In genomic region chr2:166713690-166714426, GRCm38 (mm10) we compare ENCODE assay signal across 8 mouse cellular contexts. TPM values are rescaled to one million over a fixed set of nuclear protein-coding genes. Genes with fewer than 3 reads are reported as not detected.
DNase-seq lines count a peak whose midpoint lies in the region; ATAC-seq and TF ChIP-seq lines count a peak whose summit lies in the region.

TSS of gene Prex1 (minus strand) at chr2:166713832.

- no peak for TF ChIP-seq EP300 in liver, postnatal 0 days (IDR thresholded peaks at IDR 0.05; ENCODE audit: low read depth)

- intact Hi-C loops in heart, postnatal 25 days (cut with DNase I): loop anchor here (5.0 kb wide), 2 partner anchors 63 to 107 kb away; no protein-coding TSS in a partner anchor

- H3K9ac ChIP-seq in forebrain, embryonic 16.5 days (replicated peaks; ENCODE audit: low read depth, low read length): peak within 1 kb of the TSS; percentile 78
- H3K9ac ChIP-seq in liver, postnatal 0 days (replicated peaks): peak within 1 kb of the TSS; percentile 88
- H3K9ac ChIP-seq in neural tube, embryonic 13.5 days: peak within 1 kb of the TSS; percentile 80

- H3K27ac ChIP-seq in cerebellum, adult 2 months (ENCODE audit: insufficient read depth, low read length): no peak within 1 kb of the TSS
- peak within 1 kb of the TSS; percentile 75 for H3K27ac ChIP-seq in forebrain, embryonic 16.5 days (ENCODE audit: low read length)
- peak within 1 kb of the TSS; percentile 87 for H3K27ac ChIP-seq in liver, postnatal 0 days (ENCODE audit: low read depth)
- peak within 1 kb of the TSS; percentile 77 for H3K27ac ChIP-seq in neural tube, embryonic 13.5 days (replicated peaks)

- peak within 1 kb of the TSS; percentile 79 for H3K4me2 ChIP-seq in forebrain, embryonic 16.5 days (ENCODE audit: low read length)
- H3K4me2 ChIP-seq in liver, postnatal 0 days (ENCODE audit: low read depth, low read length): peak within 1 kb of the TSS; percentile 99
- H3K4me2 ChIP-seq in neural tube, embryonic 13.5 days: peak within 1 kb of the TSS; percentile 76

- peak; percentile 78 for DNase-seq in G1E (ENCODE audit: low spot score)
- DNase-seq in cerebellum, adult 2 months: peak; percentile 89 to 90
- peak; percentile 92 for DNase-seq in heart, postnatal 25 days (ENCODE audit: low spot score)
- peak; percentile 97 for DNase-seq in layer of hippocampus, adult 11-12 months (ENCODE audit: low spot score)
- DNase-seq in liver, postnatal 0 days: peak; percentile 100
- peak; percentile 95 for DNase-seq in telencephalon, adult 2 months (ENCODE audit: low read depth, low spot score)

- no peaks in the 10 kb centered on the region for H3K36me3 ChIP-seq in G1E (replicated peaks)
- no peaks in the 10 kb centered on the region for H3K36me3 ChIP-seq in forebrain, embryonic 16.5 days (ENCODE audit: control insufficient read depth, insufficient read depth)
- H3K36me3 ChIP-seq in liver, postnatal 0 days (replicated peaks; ENCODE audit: insufficient read depth, low read length): no peaks in the 10 kb centered on the region
- no peaks in the 10 kb centered on the region for H3K36me3 ChIP-seq in neural tube, embryonic 13.5 days

- H3K9me3 ChIP-seq in G1E (replicated peaks): peaks cover 5% of the 10 kb centered on the region
- H3K9me3 ChIP-seq in forebrain, embryonic 16.5 days (ENCODE audit: control insufficient read depth, low read length): no peaks in the 10 kb centered on the region
- no peaks in the 10 kb centered on the region for H3K9me3 ChIP-seq in liver, postnatal 0 days (ENCODE audit: low read length)
- H3K9me3 ChIP-seq in neural tube, embryonic 13.5 days: no peaks in the 10 kb centered on the region

- peak within 1 kb of the TSS; percentile 76 for H3K4me3 ChIP-seq in G1E (ENCODE audit: low read depth, low read length)
- H3K4me3 ChIP-seq in cerebellum, adult 2 months (replicated peaks; ENCODE audit: insufficient read depth, low read depth, low read length): peak within 1 kb of the TSS; percentile 60
- H3K4me3 ChIP-seq in forebrain, embryonic 16.5 days (replicated peaks; ENCODE audit: low read length): peak within 1 kb of the TSS; percentile 76
- peak within 1 kb of the TSS; percentile 94 for H3K4me3 ChIP-seq in liver, postnatal 0 days (ENCODE audit: low read depth, low read length)
- peak within 1 kb of the TSS; percentile 68 for H3K4me3 ChIP-seq in neural tube, embryonic 13.5 days

- peak; percentile 89 for ATAC-seq in G1E (ENCODE audit: extremely low read depth, insufficient number of reproducible peaks, low FRiP score, poor library complexity, severe bottlenecking)
- ATAC-seq in forebrain, embryonic 16.5 days: peak; percentile 87
- ATAC-seq in liver, postnatal 0 days: peak; percentile 91
- peak; percentile 90 for ATAC-seq in neural tube, embryonic 13.5 days (ENCODE audit: low read depth)

- 1% methylated on average over 68 of the region's 69 CpGs for WGBS in cerebellum, adult 2 months
- 1% methylated on average over 47 of the region's 69 CpGs for WGBS in forebrain, embryonic 16.5 days
- 1% methylated on average over 56 of the region's 69 CpGs for WGBS in liver, postnatal 0 days (ENCODE audit: insufficient replicate concordance)
- under 1% methylated on average over 69 of the region's 69 CpGs for WGBS in neural tube, embryonic 13.5 days

- H3K27me3 ChIP-seq in G1E (ENCODE audit: insufficient read depth, low read length): peaks cover 31% of the 10 kb centered on the region
- no peaks in the 10 kb centered on the region for H3K27me3 ChIP-seq in cerebellum, adult 2 months (ENCODE audit: control insufficient read depth, insufficient read depth, low read length)
- H3K27me3 ChIP-seq in forebrain, embryonic 16.5 days (replicated peaks; ENCODE audit: control insufficient read depth, insufficient read depth, low read length): no peaks in the 10 kb centered on the region
- no peaks in the 10 kb centered on the region for H3K27me3 ChIP-seq in liver, postnatal 0 days (ENCODE audit: insufficient read depth, low read length)
- no peaks in the 10 kb centered on the region for H3K27me3 ChIP-seq in neural tube, embryonic 13.5 days

- TF ChIP-seq POLR2A in cerebellum, adult 2 months (IDR thresholded peaks at IDR 0.05; ENCODE audit: borderline replicate concordance, insufficient read depth, low read length): no peak

- TF ChIP-seq CTCF in G1E (IDR thresholded peaks at IDR 0.05; ENCODE audit: low read depth, low read length): no peak
- TF ChIP-seq CTCF in cerebellum, adult 2 months (IDR thresholded peaks at IDR 0.05; ENCODE audit: borderline replicate concordance, insufficient read depth, low read depth, low read length): no peak
- TF ChIP-seq CTCF in liver, postnatal 0 days (IDR thresholded peaks at IDR 0.05; ENCODE audit: low read depth): no peak

- H3K4me1 ChIP-seq in G1E (ENCODE audit: insufficient read depth, low read depth, low read length): peaks cover 21% of the 10 kb centered on the region
- H3K4me1 ChIP-seq in cerebellum, adult 2 months (ENCODE audit: control insufficient read depth, insufficient read depth, low read length): 0 out of 2 replicates have a peak, but pooled peaks cover 3% of the 10 kb centered on the region
- peaks cover 34% of the 10 kb centered on the region for H3K4me1 ChIP-seq in forebrain, embryonic 16.5 days (replicated peaks; ENCODE audit: control insufficient read depth, insufficient read depth, low read length)
- peaks cover 41% of the 10 kb centered on the region for H3K4me1 ChIP-seq in liver, postnatal 0 days (ENCODE audit: insufficient read depth)
- peaks cover 49% of the 10 kb centered on the region for H3K4me1 ChIP-seq in neural tube, embryonic 13.5 days (replicated peaks)

RNA-seq across cellular contexts. Expression of gene Prex1, which starts in this region (rescaled TPM):
- 18.7 and 21.6 TPM in 2 replicates for total RNA-seq in G1E (2014; fragmentation: Nextera tagmentation)
- total RNA-seq in G1E (2017): 3.8 and 4.0 TPM in 2 replicates
- 5.0 and 5.9 TPM in 2 replicates for polyA plus RNA-seq in G1E (2012)
- 70.1 and 74.3 TPM in 2 replicates for polyA plus RNA-seq in cerebellum, adult 2 months (2012; rRNA removed)
- 38.5 and 40.5 TPM in 2 replicates for polyA plus RNA-seq in forebrain, embryonic 16.5 days (2015; fragmentation: Nextera tagmentation; extraction: Ambion mirVana)
- total RNA-seq in heart, postnatal 25 days (2021): 1 to 10 TPM; 5.9 to 6.6 TPM
- polyA plus RNA-seq in liver, postnatal 0 days (2015; fragmentation: Nextera tagmentation; extraction: Ambion mirVana): 5.4 and 6.3 TPM in 2 replicates
- polyA plus RNA-seq in neural tube, embryonic 13.5 days (2015; fragmentation: Nextera tagmentation; extraction: Ambion mirVana): 28.5 and 29.3 TPM in 2 replicates
